Mouse (Mus musculus) hindbrain, embryonic 15.5 days (tissue): ENCODE results near the gene Perp. TPM values are rescaled to one million over a fixed set of nuclear protein-coding genes. Genes with fewer than 3 reads are reported as not detected.

Experiments used
- ATAC-seq: fragments of 200-750 bp; cut with Nextera tagmentation; 2 replicates; pipeline ENCODE4 v1.8.0; 2017; ENCODE audit warnings: low read depth, moderate number of reproducible peaks, moderate TSS enrichment; ENCODE audit not compliant: low FRiP score
- H3K27ac ChIP-seq: fragments of 300-500 bp; sonication (generic); replicated peaks from 2 replicates; pipeline ENCODE4 v1.5.1; 2015; ENCODE audit warnings: mild to moderate bottlenecking, inconsistent platforms
- H3K27me3 ChIP-seq: fragments of 300-500 bp; sonication (generic); 2 replicates; pipeline ENCODE4 v1.6.1; 2015; ENCODE audit warnings: control low read depth, inconsistent platforms
- H3K36me3 ChIP-seq: fragments of 300-500 bp; sonication (generic); 2 replicates; pipeline ENCODE4 v1.6.1; 2015; ENCODE audit warnings: control low read depth, inconsistent platforms
- H3K4me1 ChIP-seq: fragments of 300-500 bp; sonication (generic); replicated peaks from 2 replicates; pipeline ENCODE4 v1.6.1; 2015; ENCODE audit warnings: control low read depth, inconsistent platforms
- H3K4me2 ChIP-seq: fragments of 300-500 bp; sonication (generic); 2 replicates; pipeline ENCODE4 v1.6.1; 2015; ENCODE audit warnings: moderate library complexity, mild to moderate bottlenecking, inconsistent platforms
- H3K4me3 ChIP-seq: fragments of 300-500 bp; sonication (generic); 2 replicates; pipeline ENCODE4 v1.5.1; 2015; ENCODE audit warnings: mild to moderate bottlenecking, inconsistent platforms
- H3K9ac ChIP-seq: fragments of 300-500 bp; sonication (generic); 2 replicates; pipeline ENCODE4 v1.6.1; 2015; ENCODE audit warnings: inconsistent platforms
- H3K9me3 ChIP-seq: fragments of 300-500 bp; sonication (generic); 2 replicates; pipeline ENCODE4 v1.6.1; 2016; ENCODE audit warnings: control low read depth, inconsistent platforms
- WGBS: fragments of 180-500 bp; shearing (Covaris S2); methylation state at CpG from one replicate; pipeline ENCODE4 v1.1.7; 2015; 5-methylcytosine and 5-hydroxymethylcytosine counted together
- polyA plus RNA-seq: library from polyadenylated mRNA; unstranded; fragments of >200 nt; fragmentation: Nextera tagmentation; extraction: Ambion mirVana; gene quantifications from 2 replicates; pipeline ENCODE4 v1.2.1, GENCODE M21; 2015

The Perp gene
- polyA plus RNA-seq, 1 experiment from 2014 or later, result 10.0 TPM

- Histone ChIP-seq H3K4me3 (peak overlapping the region; percentile 56), H3K9me3 (no peaks in the 10 kb centered on the region), H3K9ac (peak overlapping the region; percentile 45), H3K36me3 (no peaks in the 10 kb centered on the region), H3K27me3 (peaks cover 39% of the 10 kb centered on the region), H3K27ac (no peak overlapping the region), H3K4me2 (peak overlapping the region; percentile 95), H3K4me1 (peaks cover 8% of the 10 kb centered on the region; the same call in 1 of the 2 replicates)
- WGBS, result 7% methylated on average over 18 of the region's 18 CpGs
- ATAC-seq, result no peak
Observed at GRCm38 (mm10) chr10:18845287-18845662, 455 bp downstream of the Perp start.

DNA sequence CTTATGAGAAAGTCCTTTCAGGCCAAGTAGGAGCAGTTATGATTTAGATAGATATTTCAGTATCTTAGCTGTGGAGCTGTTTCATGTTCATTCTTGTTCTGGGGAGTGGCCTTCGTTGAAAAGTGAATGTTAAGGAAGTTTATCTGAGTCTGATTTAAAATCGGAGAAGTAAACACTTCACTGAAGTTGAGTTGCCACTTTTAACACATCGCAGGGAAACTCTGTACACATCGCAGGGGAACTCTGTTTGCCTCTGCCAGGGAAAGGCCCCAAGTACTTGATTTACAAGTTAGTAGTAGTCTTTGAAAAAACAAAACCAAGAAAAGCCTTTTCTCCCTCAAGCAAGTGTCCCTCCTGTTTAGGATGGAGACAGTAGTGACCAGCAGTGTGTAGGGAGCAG is 891 bp downstream of the Perp start:
- H3K36me3 ChIP-seq, result no peaks in the 10 kb centered on the region
- H3K9ac ChIP-seq, result no peak overlapping the region
- H3K4me1 ChIP-seq, result peaks cover 8% of the 10 kb centered on the region; the same call in 1 of the 2 replicates
- H3K27me3 ChIP-seq, result peaks cover 39% of the 10 kb centered on the region
- 63% methylated on average over 4 of the region's 4 CpGs for WGBS
- no peak for ATAC-seq
- H3K4me3 ChIP-seq, result no peak overlapping the region
- no peak overlapping the region for H3K4me2 ChIP-seq
- no peaks in the 10 kb centered on the region for H3K9me3 ChIP-seq
- H3K27ac ChIP-seq, result no peak overlapping the region

DNA sequence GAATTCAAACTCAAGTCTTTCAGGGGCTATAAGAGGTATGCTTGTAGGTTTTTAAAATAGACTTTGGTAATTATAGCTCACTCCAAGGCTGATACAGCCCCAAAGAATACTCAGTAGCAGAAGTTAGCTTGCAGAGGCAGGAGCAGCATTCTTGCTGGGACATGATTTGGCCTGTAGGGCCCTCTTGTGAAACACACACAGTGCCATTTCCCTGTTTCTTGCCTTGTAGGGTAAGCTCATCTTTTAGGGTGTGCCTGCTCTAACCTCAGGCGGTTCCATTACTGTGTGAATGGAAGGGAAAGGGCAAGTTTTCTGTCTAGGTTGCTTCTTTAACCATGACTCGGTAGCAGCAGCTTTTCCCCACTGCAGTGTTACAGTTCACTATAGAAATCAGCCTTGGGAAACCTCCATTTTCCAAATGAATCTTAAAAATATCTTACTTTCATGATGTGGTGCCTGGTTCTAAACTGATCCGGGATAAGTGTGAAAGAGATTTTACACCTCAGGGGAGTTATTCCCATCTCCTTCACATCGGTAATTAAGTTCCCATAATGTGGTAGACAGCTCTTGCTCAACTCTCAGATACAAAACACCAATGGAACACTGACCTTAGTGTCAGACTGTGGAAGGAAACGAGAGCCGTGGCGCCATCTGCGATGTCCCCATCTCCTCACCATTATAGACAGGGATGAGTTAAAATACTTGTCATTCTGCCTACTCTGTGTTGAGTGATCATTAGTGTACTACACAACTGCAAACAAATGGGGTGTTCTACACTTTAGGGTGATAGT is 1.8 kb downstream of the Perp start:
- 79% methylated on average over 8 of the region's 8 CpGs for WGBS
- no peak overlapping the region for H3K27ac ChIP-seq
- H3K4me1 ChIP-seq, result peaks cover 8% of the 10 kb centered on the region; the same call in 1 of the 2 replicates
- no peak overlapping the region for H3K4me2 ChIP-seq
- H3K9me3 ChIP-seq, result no peaks in the 10 kb centered on the region
- no peak overlapping the region for H3K4me3 ChIP-seq
- peaks cover 39% of the 10 kb centered on the region for H3K27me3 ChIP-seq
- H3K36me3 ChIP-seq, result no peaks in the 10 kb centered on the region
- no peak overlapping the region for H3K9ac ChIP-seq
- ATAC-seq, result no peak

DNA sequence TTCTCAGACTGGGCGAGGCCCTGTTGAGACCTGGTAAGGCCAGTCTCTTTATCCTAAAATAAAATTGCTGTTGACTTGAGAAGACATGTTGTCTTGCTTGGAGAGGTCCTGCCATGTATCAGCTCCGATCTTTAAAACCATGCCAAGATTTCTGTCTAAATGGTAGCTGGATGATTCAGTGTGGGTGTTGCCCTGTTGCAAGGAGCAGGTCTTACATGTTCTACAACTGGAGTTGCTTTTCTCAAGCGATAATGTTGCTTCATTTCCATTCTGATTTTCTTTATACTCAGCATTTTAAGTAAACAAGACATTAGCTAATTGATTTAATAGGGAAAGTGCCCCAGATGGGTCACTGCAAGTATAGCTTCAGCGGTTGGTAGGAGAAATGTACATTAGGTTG is 5.4 kb downstream of the Perp start:
- no peaks in the 10 kb centered on the region for H3K9me3 ChIP-seq
- H3K4me3 ChIP-seq, result no peak overlapping the region
- ATAC-seq, result no peak
- H3K4me2 ChIP-seq, result no peak overlapping the region
- H3K27ac ChIP-seq, result no peak overlapping the region
- peaks cover 16% of the 10 kb centered on the region for H3K27me3 ChIP-seq
- no peaks in the 10 kb centered on the region for H3K36me3 ChIP-seq
- 90% methylated on average over 4 of the region's 4 CpGs for WGBS
- no peak overlapping the region for H3K9ac ChIP-seq
- H3K4me1 ChIP-seq, result peaks cover 2% of the 10 kb centered on the region; the same call in 1 of the 2 replicates

GRCm38 (mm10) chr10:18853417-18853816 is 8.6 kb downstream of the Perp start:
- no peak overlapping the region for H3K9ac ChIP-seq
- 93% methylated on average over 7 of the region's 7 CpGs for WGBS
- ATAC-seq, result no peak
- no peak overlapping the region for H3K4me3 ChIP-seq
- no peaks in the 10 kb centered on the region for H3K4me1 ChIP-seq
- no peaks in the 10 kb centered on the region for H3K36me3 ChIP-seq
- H3K9me3 ChIP-seq, result no peaks in the 10 kb centered on the region
- H3K27me3 ChIP-seq, result no peaks in the 10 kb centered on the region
- H3K4me2 ChIP-seq, result no peak overlapping the region
- no peak overlapping the region for H3K27ac ChIP-seq

DNA sequence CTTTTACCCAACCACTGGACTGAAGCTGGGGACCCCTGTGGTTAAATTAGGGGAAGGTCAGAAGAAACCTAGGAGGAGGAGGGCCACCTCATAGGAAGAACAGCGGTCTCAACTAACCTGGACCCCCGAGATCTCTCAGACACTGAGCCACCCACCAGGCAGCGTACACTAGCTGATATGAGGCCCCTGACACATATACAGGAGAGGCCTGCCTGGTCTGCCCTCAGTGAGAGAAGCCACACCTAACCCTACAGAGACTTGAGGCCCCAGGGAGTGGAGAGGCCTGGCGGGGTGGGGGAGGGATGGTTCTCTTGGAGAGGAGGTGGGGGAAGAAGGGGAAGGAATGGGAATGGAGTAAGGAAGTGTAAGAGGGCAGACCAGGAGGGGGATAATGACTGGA is 12.4 kb downstream of the Perp start:
- no peaks in the 10 kb centered on the region for H3K9me3 ChIP-seq
- no peak overlapping the region for H3K9ac ChIP-seq
- no peak overlapping the region for H3K27ac ChIP-seq
- no peaks in the 10 kb centered on the region for H3K27me3 ChIP-seq
- no peak overlapping the region for H3K4me3 ChIP-seq
- no peaks in the 10 kb centered on the region for H3K4me1 ChIP-seq
- no peak overlapping the region for H3K4me2 ChIP-seq
- ATAC-seq, result no peak
- no peaks in the 10 kb centered on the region for H3K36me3 ChIP-seq
- WGBS, result 83% methylated on average over 4 of the region's 4 CpGs

DNA sequence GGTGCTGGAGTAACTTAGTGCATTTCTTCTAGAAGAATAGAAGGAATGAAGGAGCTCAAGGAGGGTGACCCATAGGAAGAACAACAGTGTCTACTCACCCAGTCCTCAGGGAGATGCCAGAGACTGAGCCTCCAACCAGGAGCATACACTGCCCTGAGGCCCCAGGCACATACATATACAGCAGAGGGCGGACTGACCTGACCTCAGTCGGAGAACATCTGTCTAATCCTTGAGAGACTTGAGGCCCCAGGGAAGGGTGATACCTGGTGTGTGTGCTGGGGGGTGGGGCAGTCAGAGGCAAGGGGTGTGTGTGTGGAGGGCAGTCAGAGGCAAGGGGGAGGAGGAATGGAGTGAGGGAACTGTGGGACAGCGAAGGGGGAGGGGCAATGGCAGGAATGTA is 14.8 kb downstream of the Perp start:
- no peak overlapping the region for H3K4me3 ChIP-seq
- no peaks in the 10 kb centered on the region for H3K9me3 ChIP-seq
- no peaks in the 10 kb centered on the region for H3K27me3 ChIP-seq
- no peak overlapping the region for H3K27ac ChIP-seq
- no peak for ATAC-seq
- no peaks in the 10 kb centered on the region for H3K4me1 ChIP-seq
- H3K36me3 ChIP-seq, result no peaks in the 10 kb centered on the region
- H3K9ac ChIP-seq, result no peak overlapping the region
- no peak overlapping the region for H3K4me2 ChIP-seq
- 81% methylated on average over 3 of the region's 3 CpGs for WGBS

DNA sequence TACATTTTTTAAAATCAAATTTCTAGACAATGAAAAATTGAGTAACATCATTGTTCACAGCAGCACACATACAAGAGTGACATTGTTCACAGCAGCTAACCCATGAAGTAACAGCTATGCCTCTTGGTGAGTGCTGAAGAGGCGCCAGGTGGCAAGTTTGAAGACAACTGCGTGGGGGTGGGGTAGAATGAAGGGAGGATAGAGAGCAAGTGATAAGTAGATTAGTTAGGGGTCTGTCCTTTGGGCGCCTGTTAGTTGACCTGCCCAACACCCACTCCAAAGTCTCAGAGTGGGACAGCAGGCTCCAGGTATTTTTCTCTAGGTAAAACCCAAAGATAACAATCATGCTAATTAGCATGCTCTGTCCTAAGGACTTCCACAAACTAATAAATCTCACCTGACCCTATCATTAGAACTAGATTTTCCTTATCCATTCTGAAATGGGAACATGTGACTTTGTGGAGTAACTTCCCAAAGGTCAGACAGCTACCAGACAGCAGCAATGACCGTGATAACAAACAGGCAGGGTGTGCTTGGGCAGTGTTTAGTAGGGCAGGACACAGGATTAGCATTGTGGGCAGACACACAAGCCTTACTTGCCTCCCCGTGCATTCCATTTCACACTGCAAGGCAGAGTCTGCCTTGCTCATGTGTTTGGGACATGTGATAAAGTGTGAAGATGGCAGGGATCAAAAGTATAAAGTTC is 15.5 kb downstream of the Perp start:
- no peaks in the 10 kb centered on the region for H3K9me3 ChIP-seq
- H3K4me2 ChIP-seq, result no peak overlapping the region
- no peak overlapping the region for H3K4me3 ChIP-seq
- no peaks in the 10 kb centered on the region for H3K4me1 ChIP-seq
- no peak overlapping the region for H3K27ac ChIP-seq
- no peak for ATAC-seq
- no peak overlapping the region for H3K9ac ChIP-seq
- H3K36me3 ChIP-seq, result no peaks in the 10 kb centered on the region
- WGBS, result 71% methylated on average over 5 of the region's 5 CpGs
- H3K27me3 ChIP-seq, result no peaks in the 10 kb centered on the region

DNA sequence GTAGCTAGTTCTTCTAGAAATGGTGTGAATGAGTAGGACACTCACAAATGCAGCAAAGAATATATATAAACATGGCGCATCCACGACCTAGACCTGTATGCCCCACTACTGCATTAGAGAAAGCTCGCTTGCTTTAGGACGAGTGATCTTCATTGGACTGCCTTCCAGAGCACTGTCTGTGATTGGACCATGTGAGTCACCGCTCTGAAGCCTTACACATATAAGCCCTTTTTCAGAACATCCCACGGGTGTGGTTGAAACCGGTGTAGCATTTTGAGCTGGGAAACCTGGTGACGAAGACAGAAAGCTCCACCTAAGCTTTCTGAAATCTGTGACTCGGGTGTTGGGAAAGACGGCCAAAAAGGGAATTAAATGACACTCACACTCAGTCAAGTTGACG is 16.0 kb downstream of the Perp start:
- Histone ChIP-seq H3K4me3 (no peak overlapping the region), H3K27ac (no peak overlapping the region), H3K36me3 (no peaks in the 10 kb centered on the region), H3K4me2 (no peak overlapping the region), H3K9me3 (no peaks in the 10 kb centered on the region), H3K27me3 (no peaks in the 10 kb centered on the region), H3K9ac (no peak overlapping the region), H3K4me1 (no peaks in the 10 kb centered on the region)
- 91% methylated on average over 11 of the region's 11 CpGs for WGBS
- no peak for ATAC-seq

DNA sequence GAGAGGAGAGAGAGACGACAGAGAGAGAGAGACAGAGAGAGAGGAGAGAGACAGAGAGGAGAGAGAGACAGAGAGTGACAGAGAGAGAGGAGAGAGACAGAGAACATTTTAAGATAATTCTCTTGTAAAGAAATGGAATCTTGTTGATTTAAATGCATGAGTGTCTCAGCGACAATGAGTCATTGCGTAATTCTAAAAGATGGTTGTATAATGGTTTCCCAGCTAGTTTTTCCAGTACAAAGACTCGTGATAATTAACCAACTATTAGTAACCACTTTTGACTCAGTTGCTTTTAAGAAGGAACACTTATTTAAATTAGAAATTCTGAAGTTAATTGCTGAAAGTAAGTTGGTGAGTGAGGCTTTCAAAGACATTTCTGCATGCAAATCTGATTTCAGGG is 16.6 kb downstream of the Perp start:
- H3K9ac ChIP-seq, result no peak overlapping the region
- H3K27ac ChIP-seq, result no peak overlapping the region
- WGBS, result 72% methylated on average over 4 of the region's 4 CpGs

GRCm38 (mm10) chr10:18863332-18863731 is 18.5 kb downstream of the Perp start:
- no peak overlapping the region for H3K9ac ChIP-seq
- H3K27ac ChIP-seq, result no peak overlapping the region
- no peak overlapping the region for H3K4me3 ChIP-seq
- no peaks in the 10 kb centered on the region for H3K36me3 ChIP-seq
- no peaks in the 10 kb centered on the region for H3K9me3 ChIP-seq
- no peak for ATAC-seq
- H3K27me3 ChIP-seq, result no peaks in the 10 kb centered on the region
- 68% methylated on average over 4 of the region's 4 CpGs for WGBS
- no peak overlapping the region for H3K4me2 ChIP-seq
- H3K4me1 ChIP-seq, result no peaks in the 10 kb centered on the region

More for the DNA sequence above, 16.6 kb downstream of the Perp start:
- Histone ChIP-seq H3K9me3 (no peaks in the 10 kb centered on the region), H3K36me3 (no peaks in the 10 kb centered on the region), H3K4me2 (no peak overlapping the region), H3K4me3 (no peak overlapping the region), H3K27me3 (no peaks in the 10 kb centered on the region), H3K4me1 (no peaks in the 10 kb centered on the region)
- ATAC-seq, result no peak

DNA sequence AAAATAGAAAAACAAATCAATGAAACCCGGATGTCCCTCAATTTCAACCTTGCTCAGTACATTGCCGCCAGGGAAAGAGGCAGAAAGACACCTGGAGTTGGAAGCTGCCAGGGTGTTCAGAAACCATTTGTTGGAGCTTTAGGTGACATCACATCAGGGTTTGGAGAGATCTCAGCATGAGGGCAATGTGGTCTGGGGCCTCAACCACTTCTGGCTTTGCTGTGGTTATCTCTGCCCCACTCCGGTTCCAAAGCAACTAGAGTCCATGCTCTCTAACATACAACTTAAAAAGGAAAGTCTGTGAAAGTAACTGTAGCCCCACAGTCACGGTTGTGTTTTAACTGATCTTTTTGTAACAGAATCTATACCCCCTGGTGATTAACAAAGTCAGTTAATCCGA is 19.9 kb downstream of the Perp start:
- Histone ChIP-seq H3K27ac (no peak overlapping the region), H3K4me1 (no peaks in the 10 kb centered on the region), H3K36me3 (no peaks in the 10 kb centered on the region), H3K9ac (no peak overlapping the region), H3K4me2 (no peak overlapping the region), H3K27me3 (no peaks in the 10 kb centered on the region), H3K4me3 (no peak overlapping the region), H3K9me3 (no peaks in the 10 kb centered on the region)
- ATAC-seq, result no peak
- 62% methylated on average over 5 of the region's 5 CpGs for WGBS
